Mouse (Mus musculus): ENCODE measurements at regions not wholly inside any gene's neighbourhood (a gene's known extent, or its start where the extent isn't known, plus 50 kb on each side); places are given as distances from the start of the nearest gene placed in this dataset.

DNA sequence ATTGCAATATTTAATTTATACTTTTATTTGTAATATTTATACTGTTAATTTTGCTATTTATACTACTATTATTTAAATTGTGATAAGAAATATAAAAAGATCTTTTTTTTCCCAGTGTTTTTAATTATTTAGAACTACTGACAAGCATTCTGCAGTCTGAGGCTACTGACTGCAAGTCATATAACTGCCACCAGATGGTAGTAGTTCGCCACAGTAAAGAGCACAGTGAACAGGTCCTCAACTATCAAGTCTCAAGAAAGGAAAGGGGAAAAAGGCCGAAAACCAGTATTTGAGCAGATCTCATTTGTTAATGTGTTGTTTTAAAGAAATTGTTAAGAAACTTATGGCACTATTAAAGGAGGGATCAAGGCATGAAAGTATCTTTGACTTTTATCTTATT, 289.6 kb upstream of the Kcnh7 start:
- no peak overlapping the region for H3K4me3 ChIP-seq
- WGBS, result 19% methylated on average over 2 of the region's 2 CpGs
- ATAC-seq (ENCODE audit: insufficient number of reproducible peaks, insufficient read depth, low FRiP score, low TSS enrichment, low read depth), result no peak

DNA sequence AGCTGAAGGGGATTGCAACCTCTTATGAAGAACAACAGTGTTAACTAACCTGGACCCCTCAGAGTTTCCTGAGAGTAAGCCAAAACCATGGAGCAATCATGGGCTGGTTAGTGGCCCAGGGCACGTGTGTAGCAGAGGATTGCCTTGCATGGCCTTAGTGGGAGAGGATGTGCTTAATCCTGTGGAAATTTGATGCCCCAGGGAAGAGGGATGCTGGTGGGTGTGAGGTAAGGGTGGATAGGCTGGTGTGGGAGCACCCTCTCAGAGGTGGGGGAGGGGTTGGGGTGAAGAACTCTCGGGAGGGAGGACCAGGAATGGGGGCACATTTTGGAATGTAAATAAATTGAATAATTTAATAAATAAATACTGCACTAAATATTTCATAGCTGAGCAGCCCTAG, 288.2 kb upstream of the Kcnh7 start:
- no peaks in the 10 kb centered on the region for H3K36me3 ChIP-seq
- no peak overlapping the region for H3K27ac ChIP-seq
- no peak overlapping the region for H3K4me3 ChIP-seq
- no peak for ATAC-seq (ENCODE audit: insufficient number of reproducible peaks, insufficient read depth, low FRiP score, low TSS enrichment, low read depth)
- H3K27me3 ChIP-seq, result no peaks in the 10 kb centered on the region
- no peak overlapping the region for H3K4me2 ChIP-seq
- no peaks in the 10 kb centered on the region for H3K4me1 ChIP-seq
- H3K9ac ChIP-seq, result no peak overlapping the region
- 44% methylated on average over 2 of the region's 2 CpGs for WGBS
- no peaks in the 10 kb centered on the region for H3K9me3 ChIP-seq

More for the DNA sequence above, 289.6 kb upstream of the Kcnh7 start:
- H3K9ac ChIP-seq, result no peak overlapping the region
- H3K4me1 ChIP-seq, result no peaks in the 10 kb centered on the region
- H3K36me3 ChIP-seq, result no peaks in the 10 kb centered on the region
- no peaks in the 10 kb centered on the region for H3K27me3 ChIP-seq
- no peak overlapping the region for H3K27ac ChIP-seq
- H3K4me2 ChIP-seq, result no peak overlapping the region
- no peaks in the 10 kb centered on the region for H3K9me3 ChIP-seq

DNA sequence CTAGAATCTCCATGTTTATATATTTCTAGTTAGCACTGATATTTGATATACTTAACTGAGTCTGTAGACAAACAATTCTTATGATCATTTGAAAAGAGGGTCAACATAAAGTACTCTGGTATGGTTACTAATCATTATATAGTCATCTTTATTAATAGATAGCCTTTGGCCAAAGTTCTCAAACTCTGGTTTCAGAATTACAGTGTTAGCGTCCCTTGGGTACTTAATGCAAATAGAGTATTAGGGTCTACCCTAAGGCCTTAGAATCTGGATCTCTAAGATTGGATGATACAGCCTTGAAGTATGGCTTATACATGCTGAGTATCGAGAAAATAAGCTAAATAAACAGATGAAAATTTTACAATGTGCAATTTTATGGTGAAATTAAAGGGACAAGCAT, 275.0 kb upstream of the Kcnh7 start:
- Histone ChIP-seq H3K9me3 (no peaks in the 10 kb centered on the region), H3K9ac (no peak overlapping the region), H3K4me2 (no peak overlapping the region), H3K4me1 (no peaks in the 10 kb centered on the region), H3K36me3 (no peaks in the 10 kb centered on the region), H3K27ac (no peak overlapping the region), H3K27me3 (no peaks in the 10 kb centered on the region), H3K4me3 (no peak overlapping the region)
- WGBS, result 82% methylated on average over 2 of the region's 2 CpGs
- ATAC-seq (ENCODE audit: insufficient number of reproducible peaks, insufficient read depth, low FRiP score, low TSS enrichment, low read depth), result no peak

DNA sequence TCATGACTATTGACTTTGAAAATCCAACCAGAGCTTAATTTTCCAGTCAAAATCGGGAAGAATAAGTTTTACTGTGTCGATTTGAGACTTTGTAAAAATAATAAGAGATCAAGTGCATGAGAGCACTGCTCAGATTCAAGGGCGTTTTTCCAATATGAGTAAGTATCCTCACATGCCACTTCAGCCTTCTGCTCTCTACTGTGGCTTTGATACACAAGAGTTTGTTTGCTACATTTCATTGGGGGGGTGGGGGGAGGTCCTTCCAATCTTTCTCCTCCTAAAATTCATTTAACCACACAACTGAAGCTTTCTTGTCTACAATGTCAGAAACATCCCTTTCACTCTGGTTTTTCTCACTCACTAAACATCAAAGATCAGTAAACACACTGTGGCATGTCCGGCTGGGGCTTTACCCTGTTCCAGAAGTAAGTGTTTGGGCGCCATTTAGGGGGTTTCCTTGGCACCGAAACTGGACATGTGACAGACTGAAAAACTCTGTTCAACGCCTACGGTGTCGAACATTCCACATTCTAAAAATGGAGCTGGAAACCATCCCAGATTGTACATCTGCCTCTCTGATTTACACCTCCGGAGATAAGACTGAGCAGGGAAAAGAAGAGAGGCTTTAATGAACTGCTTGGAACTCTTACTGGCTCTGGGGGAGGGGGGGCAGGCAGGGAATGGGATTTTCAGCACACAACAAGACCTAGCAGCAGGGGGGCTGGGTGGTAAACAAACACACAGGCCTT, 270.4 kb upstream of the Kcnh7 start:
- ATAC-seq (ENCODE audit: insufficient number of reproducible peaks, insufficient read depth, low FRiP score, low TSS enrichment, low read depth), result peak; percentile 43; the same call in 1 of the 2 replicates
- H3K4me1 ChIP-seq, result no peaks in the 10 kb centered on the region

DNA sequence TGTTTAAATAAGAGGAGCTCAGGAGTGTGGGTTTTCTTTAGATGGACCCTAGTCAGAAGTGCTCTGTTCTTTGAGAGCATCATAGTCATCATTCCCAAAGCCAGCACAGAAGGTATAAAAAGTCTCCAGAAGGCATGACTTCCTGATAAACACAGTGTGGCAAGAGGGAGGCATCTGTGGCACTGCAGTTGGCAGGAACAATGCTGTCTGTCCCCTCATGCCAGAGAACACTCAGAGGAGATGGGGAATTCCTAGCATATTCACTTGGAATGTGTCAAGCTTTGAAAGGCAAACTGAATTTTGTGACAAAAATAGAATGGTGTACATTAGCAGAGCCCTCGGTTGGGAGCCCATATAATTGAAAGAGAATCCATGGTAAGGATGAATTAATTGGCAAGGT, 268.8 kb upstream of the Kcnh7 start:
- H3K4me1 ChIP-seq, result no peaks in the 10 kb centered on the region
- H3K4me2 ChIP-seq, result no peak overlapping the region
- H3K27ac ChIP-seq, result no peak overlapping the region
- H3K4me3 ChIP-seq, result no peak overlapping the region
- H3K27me3 ChIP-seq, result no peaks in the 10 kb centered on the region
- no peak for ATAC-seq (ENCODE audit: insufficient number of reproducible peaks, insufficient read depth, low FRiP score, low TSS enrichment, low read depth)
- H3K9me3 ChIP-seq, result no peaks in the 10 kb centered on the region
- no peaks in the 10 kb centered on the region for H3K36me3 ChIP-seq
- H3K9ac ChIP-seq, result no peak overlapping the region
- 51% methylated on average over 1 of the region's 1 CpGs for WGBS

More for the DNA sequence above, 270.4 kb upstream of the Kcnh7 start:
- Histone ChIP-seq H3K9ac (no peak overlapping the region), H3K36me3 (no peaks in the 10 kb centered on the region), H3K9me3 (no peaks in the 10 kb centered on the region), H3K27ac (no peak overlapping the region), H3K4me3 (no peak overlapping the region), H3K27me3 (no peaks in the 10 kb centered on the region), H3K4me2 (no peak overlapping the region)
- 71% methylated on average over 10 of the region's 10 CpGs for WGBS

DNA sequence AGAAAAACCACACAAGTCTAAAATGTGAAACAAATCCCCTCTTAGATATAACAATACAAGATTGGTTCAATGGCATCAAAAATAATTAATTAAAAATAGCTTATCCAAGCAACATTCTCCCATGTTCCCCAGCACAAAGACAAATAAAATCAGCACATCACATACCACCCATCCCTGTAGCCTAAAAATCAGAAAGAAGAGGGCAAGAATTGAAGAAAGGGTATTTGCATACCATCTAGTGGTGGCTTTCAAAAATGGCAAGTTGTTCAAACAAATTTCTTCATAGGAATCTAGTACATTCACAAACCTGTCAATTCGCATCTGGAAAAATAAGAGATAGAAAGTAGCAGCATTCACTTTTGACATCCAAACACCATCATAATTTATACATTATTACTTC, 268.1 kb upstream of the Kcnh7 start:
- no peak for ATAC-seq (ENCODE audit: insufficient number of reproducible peaks, insufficient read depth, low FRiP score, low TSS enrichment, low read depth)
- Histone ChIP-seq H3K27me3 (no peaks in the 10 kb centered on the region), H3K36me3 (no peaks in the 10 kb centered on the region), H3K4me3 (no peak overlapping the region), H3K4me1 (no peaks in the 10 kb centered on the region), H3K9ac (no peak overlapping the region), H3K4me2 (no peak overlapping the region), H3K27ac (no peak overlapping the region), H3K9me3 (no peaks in the 10 kb centered on the region)
- 84% methylated on average over 1 of the region's 1 CpGs for WGBS

DNA sequence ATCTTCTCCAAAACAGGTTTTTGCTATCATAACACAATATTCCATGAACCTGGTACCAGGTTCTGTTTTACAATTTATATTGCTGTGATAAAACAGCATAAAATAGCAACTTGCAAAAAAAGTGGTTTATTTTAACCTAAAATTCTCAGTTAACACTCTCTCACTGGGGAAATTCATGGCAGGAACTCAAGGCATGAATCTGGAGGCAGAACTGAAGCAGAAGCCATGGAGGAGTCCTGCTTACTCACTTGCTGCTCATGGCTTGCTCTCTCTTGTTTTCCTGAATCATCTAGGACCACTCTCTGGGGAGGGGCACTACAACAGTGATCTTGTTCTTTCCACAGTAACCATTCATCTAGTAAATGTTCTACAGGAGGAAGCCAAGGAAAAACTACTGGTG, 250.2 kb upstream of the Kcnh7 start:
- no peak overlapping the region for H3K4me3 ChIP-seq
- no peak for ATAC-seq (ENCODE audit: insufficient number of reproducible peaks, insufficient read depth, low FRiP score, low TSS enrichment, low read depth)
- no peaks in the 10 kb centered on the region for H3K4me1 ChIP-seq
- no peaks in the 10 kb centered on the region for H3K36me3 ChIP-seq
- H3K27ac ChIP-seq, result no peak overlapping the region
- no peak overlapping the region for H3K9ac ChIP-seq
- H3K4me2 ChIP-seq, result no peak overlapping the region
- no peaks in the 10 kb centered on the region for H3K9me3 ChIP-seq
- H3K27me3 ChIP-seq, result no peaks in the 10 kb centered on the region

DNA sequence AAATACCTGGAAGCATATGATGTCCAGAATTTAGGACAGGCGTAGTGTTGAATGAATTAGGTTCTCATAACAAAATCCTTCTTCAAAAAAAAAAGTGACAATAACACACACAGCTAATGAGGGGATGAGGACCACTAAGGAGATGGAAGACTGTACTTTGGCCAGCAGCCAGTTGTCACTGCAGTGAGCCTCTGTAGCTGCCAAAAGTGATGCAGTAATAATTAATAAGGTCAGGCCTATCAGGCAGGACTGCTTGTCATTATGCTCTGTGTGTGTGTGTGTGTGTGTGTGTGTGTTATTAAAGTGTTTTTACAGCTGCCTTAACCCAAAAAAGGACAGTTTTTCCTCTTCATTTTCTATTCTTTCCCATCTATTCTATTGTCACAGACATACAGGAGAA, 221.3 kb upstream of the Kcnh7 start:
- H3K27ac ChIP-seq, result no peak overlapping the region
- H3K4me1 ChIP-seq, result no peaks in the 10 kb centered on the region
- no peak overlapping the region for H3K4me2 ChIP-seq
- H3K9ac ChIP-seq, result no peak overlapping the region
- H3K36me3 ChIP-seq, result no peaks in the 10 kb centered on the region
- H3K27me3 ChIP-seq, result no peaks in the 10 kb centered on the region
- H3K4me3 ChIP-seq, result no peak overlapping the region
- ATAC-seq (ENCODE audit: insufficient number of reproducible peaks, insufficient read depth, low FRiP score, low TSS enrichment, low read depth), result no peak
- WGBS, result 79% methylated on average over 1 of the region's 1 CpGs
- H3K9me3 ChIP-seq, result no peaks in the 10 kb centered on the region
